Mouse (Mus musculus) stomach, embryonic 15.5 days (tissue): ENCODE measurements around the gene Rusc1. TPM values are rescaled to one million over a fixed set of nuclear protein-coding genes. Genes with fewer than 3 reads are reported as not detected.

Experiments
- ATAC-seq: fragments of 200-750 bp; cut with Nextera tagmentation; 2 replicates; pipeline ENCODE4 v1.8.0; 2017; ENCODE audit warnings: low read depth, moderate number of reproducible peaks, moderate TSS enrichment; ENCODE audit not compliant: insufficient read depth, low FRiP score
- H3K27ac ChIP-seq: fragments of 300-500 bp; sonication (generic); 2 replicates; pipeline ENCODE4 v1.5.1; 2015; ENCODE audit warnings: mild to moderate bottlenecking, inconsistent platforms
- H3K27me3 ChIP-seq: fragments of 300-500 bp; sonication (generic); replicated peaks from 2 replicates; pipeline ENCODE4 v1.6.1; 2015; ENCODE audit warnings: inconsistent platforms
- H3K36me3 ChIP-seq: fragments of 300-500 bp; sonication (generic); 2 replicates; pipeline ENCODE4 v1.6.1; 2015; ENCODE audit warnings: inconsistent platforms
- H3K4me1 ChIP-seq: fragments of 300-500 bp; sonication (generic); 2 replicates; pipeline ENCODE4 v1.6.1; 2015; ENCODE audit warnings: inconsistent platforms
- H3K4me2 ChIP-seq: fragments of 300-500 bp; sonication (generic); 2 replicates; pipeline ENCODE4 v1.6.1; 2015; ENCODE audit warnings: mild to moderate bottlenecking, inconsistent platforms
- H3K4me3 ChIP-seq: fragments of 300-500 bp; sonication (generic); replicated peaks from 2 replicates; pipeline ENCODE4 v1.5.1; 2015; ENCODE audit warnings: inconsistent platforms
- H3K9ac ChIP-seq: fragments of 300-500 bp; sonication (generic); 2 replicates; pipeline ENCODE4 v1.6.1; 2015; ENCODE audit warnings: inconsistent platforms
- H3K9me3 ChIP-seq: fragments of 300-500 bp; sonication (generic); 2 replicates; pipeline ENCODE4 v1.6.1; 2016; ENCODE audit warnings: inconsistent platforms
- WGBS: fragments of 180-500 bp; shearing (Covaris S2); methylation state at CpG from one replicate; pipeline ENCODE4 v1.1.7; 2015; 5-methylcytosine and 5-hydroxymethylcytosine counted together
- polyA plus RNA-seq: library from polyadenylated mRNA; unstranded; fragments of >200 nt; fragmentation: Nextera tagmentation; extraction: Ambion mirVana; gene quantifications from 2 replicates; pipeline ENCODE4 v1.2.1, GENCODE M21; 2015

Gene Rusc1
- polyA plus RNA-seq, 1 experiment from 2014 or later = 21.0 TPM

GRCm38 (mm10) chr3:89113058-89113457, 19.9 kb upstream of the Rusc1 start:
- H3K27ac ChIP-seq = no peak overlapping the region
- no peak for ATAC-seq

DNA sequence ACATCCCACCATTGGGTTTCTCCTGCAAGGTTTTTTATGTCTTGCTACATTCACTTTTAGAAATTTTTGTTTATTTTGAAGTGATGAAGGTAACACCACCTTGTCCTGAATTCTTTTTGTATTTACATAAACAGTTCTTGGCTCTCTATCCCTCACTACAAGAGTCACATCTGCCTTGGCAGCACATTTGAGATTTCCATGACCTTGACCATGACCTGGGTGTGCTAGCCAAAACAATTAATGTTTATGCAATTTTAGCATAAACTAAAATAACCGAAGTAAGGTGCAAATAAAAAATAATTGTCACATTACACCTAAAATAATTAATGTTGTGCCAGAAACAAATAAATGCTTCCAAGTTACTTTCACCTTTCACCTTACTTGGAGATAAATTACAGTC, 15.0 kb upstream of the Rusc1 start:
- Histone ChIP-seq H3K27me3 (no peaks in the 10 kb centered on the region), H3K4me1 (no peaks in the 10 kb centered on the region), H3K9ac (no peak overlapping the region), H3K4me2 (no peak overlapping the region), H3K36me3 (no peaks in the 10 kb centered on the region), H3K4me3 (no peak overlapping the region), H3K27ac (no peak overlapping the region), H3K9me3 (no peaks in the 10 kb centered on the region)
- WGBS = 56% methylated on average over 1 of the region's 1 CpGs
- no peak for ATAC-seq

More at GRCm38 (mm10) chr3:89113058-89113457, 19.9 kb upstream of the Rusc1 start:
- Histone ChIP-seq H3K27me3 (no peaks in the 10 kb centered on the region), H3K4me3 (no peak overlapping the region), H3K4me2 (no peak overlapping the region), H3K9ac (no peak overlapping the region), H3K4me1 (no peaks in the 10 kb centered on the region), H3K9me3 (no peaks in the 10 kb centered on the region), H3K36me3 (no peaks in the 10 kb centered on the region)
- WGBS = 58% methylated on average over 4 of the region's 4 CpGs

GRCm38 (mm10) chr3:89107545-89107944, 14.4 kb upstream of the Rusc1 start:
- Histone ChIP-seq H3K9me3 (no peaks in the 10 kb centered on the region), H3K36me3 (no peaks in the 10 kb centered on the region), H3K27me3 (no peaks in the 10 kb centered on the region), H3K9ac (no peak overlapping the region), H3K4me3 (no peak overlapping the region), H3K27ac (no peak overlapping the region), H3K4me2 (no peak overlapping the region), H3K4me1 (no peaks in the 10 kb centered on the region)
- ATAC-seq = no peak
- 44% methylated on average over 3 of the region's 3 CpGs for WGBS

DNA sequence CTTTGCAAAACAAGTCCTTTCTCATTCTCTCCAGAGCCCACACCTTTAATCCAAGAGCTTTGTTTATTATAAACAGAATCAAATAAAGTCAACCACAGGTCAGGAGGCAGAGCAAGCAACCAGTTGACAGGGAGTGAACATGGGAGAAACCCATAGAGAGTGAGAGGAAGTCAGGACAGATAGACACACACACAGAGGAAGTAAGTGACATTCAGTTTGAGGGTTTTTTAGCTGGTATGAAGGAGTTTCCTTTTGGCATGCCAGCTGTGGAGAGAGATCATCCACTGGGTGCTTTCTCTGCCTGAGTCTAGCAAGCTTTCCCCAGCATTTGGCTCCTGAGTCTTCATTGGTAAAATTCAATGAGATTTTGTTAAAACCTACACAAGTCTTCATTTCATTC, 13.8 kb upstream of the Rusc1 start:
- Histone ChIP-seq H3K27me3 (no peaks in the 10 kb centered on the region), H3K9ac (no peak overlapping the region), H3K36me3 (no peaks in the 10 kb centered on the region), H3K4me2 (no peak overlapping the region), H3K9me3 (no peaks in the 10 kb centered on the region), H3K27ac (no peak overlapping the region), H3K4me1 (no peaks in the 10 kb centered on the region), H3K4me3 (no peak overlapping the region)
- no peak for ATAC-seq

DNA sequence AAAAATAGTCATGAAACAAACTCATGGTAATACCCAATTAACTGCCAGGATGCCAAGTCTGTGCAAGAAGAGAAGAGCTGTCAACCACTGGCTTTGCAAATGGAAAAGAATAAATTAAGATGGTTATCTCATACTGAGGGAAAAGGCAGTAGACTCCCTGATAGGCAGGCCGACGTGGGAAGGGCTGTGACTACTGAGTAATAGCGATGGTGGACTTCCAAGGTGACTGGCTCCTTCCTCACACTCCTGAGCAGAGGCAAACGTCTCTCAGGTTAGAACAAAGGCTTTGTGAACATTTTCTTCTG, 10.1 kb upstream of the Rusc1 start:
- 58% methylated on average over 4 of the region's 4 CpGs for WGBS
- Histone ChIP-seq H3K4me3 (no peak overlapping the region), H3K4me2 (no peak overlapping the region), H3K9ac (no peak overlapping the region), H3K9me3 (no peaks in the 10 kb centered on the region), H3K4me1 (peaks cover 18% of the 10 kb centered on the region), H3K36me3 (peaks cover 7% of the 10 kb centered on the region; the same call in 1 of the 2 replicates), H3K27me3 (no peaks in the 10 kb centered on the region), H3K27ac (peak overlapping the region; percentile 87)
- no peak for ATAC-seq

DNA sequence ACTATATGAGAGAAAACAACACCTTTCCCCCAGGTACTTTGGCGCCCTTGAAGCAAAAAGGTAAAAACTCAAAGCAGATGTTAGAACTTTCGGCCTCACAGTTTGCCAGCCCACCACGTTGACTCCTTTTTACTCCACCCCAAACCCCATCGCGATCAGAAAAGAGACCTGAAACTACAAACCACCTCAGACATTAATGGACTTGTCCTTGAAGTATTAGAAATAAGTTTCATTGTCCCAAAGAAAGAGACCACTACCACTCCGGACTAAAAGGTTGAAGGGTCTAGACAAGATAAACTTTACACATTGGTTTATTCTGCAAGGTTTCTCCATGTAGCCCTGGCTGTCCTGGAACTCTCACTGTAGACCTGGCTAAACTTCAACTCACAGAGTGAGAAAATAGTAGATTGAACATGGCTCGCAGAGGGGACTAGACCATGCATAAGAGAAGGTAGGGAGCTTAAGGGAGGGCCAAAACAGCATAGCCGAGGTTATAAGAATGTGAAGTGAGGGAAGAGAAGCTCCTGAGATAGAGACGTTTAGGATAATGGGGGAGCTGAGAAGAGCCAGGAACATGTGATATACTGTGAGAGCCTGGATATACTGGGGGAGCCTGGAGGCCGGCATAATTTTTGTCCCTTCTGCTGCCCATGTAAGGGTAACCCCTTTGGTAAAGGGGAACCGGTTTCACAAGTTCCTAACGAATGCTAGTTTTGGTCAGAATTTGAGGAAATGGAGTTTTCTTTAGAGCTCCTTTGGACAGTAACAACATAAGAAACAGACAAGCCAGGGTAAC, 9.6 kb upstream of the Rusc1 start:
- H3K4me2 ChIP-seq = peak overlapping the region; percentile 54
- H3K4me1 ChIP-seq = peaks cover 18% of the 10 kb centered on the region
- no peak overlapping the region for H3K9ac ChIP-seq
- H3K36me3 ChIP-seq = peaks cover 13% of the 10 kb centered on the region; the same call in 1 of the 2 replicates
- H3K9me3 ChIP-seq = no peaks in the 10 kb centered on the region
- no peak for ATAC-seq
- peak overlapping the region; percentile 87 for H3K27ac ChIP-seq
- 57% methylated on average over 12 of the region's 12 CpGs for WGBS
- no peaks in the 10 kb centered on the region for H3K27me3 ChIP-seq
- H3K4me3 ChIP-seq = peak overlapping the region; percentile 55; the same call in 1 of the 2 replicates

DNA sequence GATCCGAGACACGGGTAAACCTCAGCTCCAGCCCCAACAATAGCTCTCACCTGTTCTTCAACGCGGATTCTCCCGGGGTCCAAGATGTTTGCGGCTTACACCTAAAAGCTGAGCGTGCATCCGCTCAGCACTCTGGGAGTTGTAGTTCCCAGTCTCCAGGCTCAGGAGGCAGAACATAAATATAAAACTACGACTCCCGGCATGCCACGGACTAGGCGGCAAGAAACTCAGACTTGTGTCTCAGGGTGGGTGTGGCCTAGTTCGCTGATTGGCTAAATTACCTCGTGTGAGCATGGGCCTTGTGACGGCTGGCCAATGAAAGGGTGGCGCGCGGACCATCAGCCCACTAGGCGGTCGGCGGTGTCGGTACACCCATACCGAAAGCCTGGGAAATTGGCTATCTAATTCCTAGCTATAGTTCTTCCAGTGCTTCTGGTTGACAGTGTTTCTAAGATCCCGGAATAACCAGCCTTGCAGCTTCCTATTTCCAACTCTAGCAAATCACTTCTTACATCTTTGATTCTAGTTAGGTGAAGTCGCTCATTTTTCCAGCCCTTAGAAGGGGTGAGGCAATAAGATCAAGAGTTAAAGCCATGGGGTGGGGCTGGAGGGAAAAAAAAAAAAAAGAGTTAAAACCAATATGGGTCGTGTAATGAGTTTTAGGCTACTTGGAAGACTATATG, 8.8 kb upstream of the Rusc1 start, which contains the start of gene Fdps:
Gene Fdps (minus strand): TSS at position 148 of the 683 bp plus-strand sequence.
- 0% methylated on average over 26 of the region's 26 CpGs for WGBS
- ATAC-seq = peak; percentile 99
- Histone ChIP-seq H3K36me3 (peaks cover 16% of the 10 kb centered on the region), H3K4me1 (peaks cover 18% of the 10 kb centered on the region), H3K4me2 (peak within 1 kb of the TSS; percentile 94), H3K9me3 (no peaks in the 10 kb centered on the region), H3K27ac (peak within 1 kb of the TSS; percentile 87), H3K4me3 (peak within 1 kb of the TSS; percentile 55), H3K27me3 (no peaks in the 10 kb centered on the region), H3K9ac (peak within 1 kb of the TSS; percentile 44)

DNA sequence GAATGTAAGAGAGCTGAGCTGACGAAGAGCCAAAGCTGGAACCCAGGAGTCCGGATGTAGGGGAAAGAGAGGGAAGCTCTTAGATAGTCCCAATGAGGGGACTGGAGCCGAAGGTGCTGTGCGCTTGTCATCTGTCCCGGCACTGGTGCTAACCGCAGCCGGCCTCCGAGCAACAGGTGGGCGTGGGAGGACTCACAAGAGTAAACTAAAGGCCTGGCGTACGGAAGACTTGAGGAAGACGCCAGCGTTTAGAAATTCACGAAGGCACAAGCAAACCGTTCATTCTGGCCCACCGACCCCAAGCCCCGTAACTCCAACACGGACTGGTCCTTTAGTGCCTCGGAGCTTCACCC, 8.3 kb upstream of the Rusc1 start:
- H3K4me1 ChIP-seq = peaks cover 18% of the 10 kb centered on the region
- H3K27me3 ChIP-seq = no peaks in the 10 kb centered on the region
- H3K27ac ChIP-seq = peak overlapping the region; percentile 67
- H3K9me3 ChIP-seq = no peaks in the 10 kb centered on the region
- H3K36me3 ChIP-seq = peaks cover 20% of the 10 kb centered on the region
- peak overlapping the region; percentile 94 for H3K4me2 ChIP-seq
- H3K9ac ChIP-seq = peak overlapping the region; percentile 44; the same call in 1 of the 2 replicates
- under 1% methylated on average over 19 of the region's 19 CpGs for WGBS
- H3K4me3 ChIP-seq = peak overlapping the region; percentile 55
- ATAC-seq = peak; percentile 4; the same call in 1 of the 2 replicates

DNA sequence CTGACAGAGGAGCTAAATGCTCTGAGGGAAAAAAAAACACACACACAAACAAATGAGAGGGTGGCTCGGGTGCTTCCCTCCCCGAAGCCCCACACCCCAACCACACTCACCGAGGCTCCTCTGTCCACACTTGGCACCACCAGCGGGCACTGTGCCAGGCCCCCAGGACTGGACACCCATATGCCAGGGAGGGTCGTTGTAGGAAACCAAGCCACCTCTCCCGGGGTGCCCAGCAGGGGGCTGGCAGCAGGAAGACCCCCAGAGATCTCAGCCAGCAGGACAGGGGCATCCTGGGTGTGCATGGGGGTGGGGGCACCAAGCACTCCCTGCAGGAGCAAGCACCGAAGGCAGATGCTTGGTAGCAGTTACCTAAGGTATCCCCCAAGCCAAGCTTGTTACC, 7.7 kb upstream of the Rusc1 start, which contains the start of gene Gm43738:
Gene Gm43738 (minus strand): TSS at position 289 of the 400 bp plus-strand sequence.
- Histone ChIP-seq H3K27me3 (no peaks in the 10 kb centered on the region), H3K9me3 (no peaks in the 10 kb centered on the region), H3K9ac (peak within 1 kb of the TSS; percentile 44), H3K27ac (peak within 1 kb of the TSS; percentile 67), H3K4me2 (peak within 1 kb of the TSS; percentile 94), H3K4me3 (peak within 1 kb of the TSS; percentile 55), H3K36me3 (peaks cover 20% of the 10 kb centered on the region), H3K4me1 (peaks cover 18% of the 10 kb centered on the region)
- no peak for ATAC-seq
- 43% methylated on average over 7 of the region's 7 CpGs for WGBS

- Histone ChIP-seq H3K9me3 (no peaks in the 10 kb centered on the region), H3K36me3 (peaks cover 29% of the 10 kb centered on the region), H3K9ac (no peak overlapping the region), H3K4me3 (no peak overlapping the region), H3K4me1 (peaks cover 16% of the 10 kb centered on the region), H3K27ac (peak overlapping the region; percentile 35; the same call in 1 of the 2 replicates), H3K27me3 (peaks cover 6% of the 10 kb centered on the region; the same call in 1 of the 2 replicates), H3K4me2 (no peak overlapping the region)
- no peak for ATAC-seq
- 79% methylated on average over 10 of the region's 10 CpGs for WGBS
Measured at GRCm38 (mm10) chr3:89094021-89094420, 910 bp upstream of the Rusc1 start.

DNA sequence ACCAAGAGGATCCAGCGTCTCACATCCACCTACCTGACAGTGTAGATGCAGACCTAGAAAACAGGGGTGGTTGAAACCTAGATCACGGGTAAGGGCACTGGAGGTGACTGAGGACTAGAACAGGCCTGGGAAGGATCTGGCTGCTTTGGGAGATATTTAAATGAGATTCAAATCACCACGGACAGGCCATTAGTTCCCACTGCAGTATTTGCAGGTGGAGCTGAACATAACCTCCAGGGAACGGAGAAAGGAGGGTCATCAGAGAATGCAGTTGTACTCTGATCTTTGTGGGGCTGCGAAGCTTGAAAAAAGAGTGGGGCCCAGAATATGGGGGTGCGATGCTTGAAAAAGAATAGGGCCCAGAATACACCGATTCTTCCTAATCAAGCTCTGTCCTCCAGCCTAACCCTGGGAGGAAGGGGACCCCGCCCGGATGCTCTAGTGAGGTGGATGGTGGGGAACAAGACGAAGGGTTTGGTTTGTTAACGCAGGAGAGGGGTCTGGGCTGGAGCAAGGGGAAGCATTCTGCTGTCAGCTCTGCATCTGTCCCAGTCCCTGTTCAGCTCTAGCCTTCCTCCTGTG, 511 bp downstream of the Rusc1 start:
- Histone ChIP-seq H3K4me1 (peaks cover 28% of the 10 kb centered on the region), H3K9me3 (no peaks in the 10 kb centered on the region), H3K36me3 (peaks cover 18% of the 10 kb centered on the region; the same call in 1 of the 2 replicates), H3K4me2 (peak overlapping the region; percentile 100), H3K27ac (no peak overlapping the region), H3K27me3 (peaks cover 6% of the 10 kb centered on the region; the same call in 1 of the 2 replicates), H3K9ac (no peak overlapping the region), H3K4me3 (peak overlapping the region; percentile 63)
- WGBS = 29% methylated on average over 11 of the region's 11 CpGs
- no peak for ATAC-seq
